Comparison of ENCODE assay signal across 9 mouse cellular contexts in genomic region chr11:50147267-50147957, GRCm38 (mm10). TPM values are rescaled to one million over a fixed set of nuclear protein-coding genes. Genes with fewer than 3 reads are reported as not detected.
DNase-seq lines count a peak whose midpoint lies in the region; ATAC-seq lines count a peak whose summit lies in the region.
"Had no signal": no experiment of that assay in that cellular context is flagged by ENCODE, and none has a peak within 500 bp of the region (broad histone marks: within the 10 kb centered on the region; RNA-seq: fewer than 3 reads in every experiment).

No protein-coding gene starts in this region.

- peak; percentile 49; the same call in 1 of the 2 replicates for ATAC-seq in granulocyte monocyte progenitor cell, adult 5-6 weeks (replicated peaks; ENCODE audit: poor library complexity, severe bottlenecking)
- no peak for ATAC-seq in monocyte, adult 5-6 weeks (replicated peaks; ENCODE audit: insufficient number of reproducible peaks, low FRiP score, low TSS enrichment, poor library complexity, severe bottlenecking)

- peak; percentile 97 for DNase-seq in heart, adult 11 months
- no peak for DNase-seq in heart, adult 8-10 months (ENCODE audit: low spot score)
- peak; percentile 78 for DNase-seq in 416B (ENCODE audit: low read depth)
- peak; percentile 29 to 44 for DNase-seq in heart, postnatal 36 days
- no peak for DNase-seq in cerebellum, postnatal 4 days (ENCODE audit: low spot score in 2 of 2)
- DNase-seq in urinary bladder, postnatal 36 days (ENCODE audit: low spot score in 2 of 2), result no peak
- DNase-seq: B cell, adult 2 months had no signal

- intact Hi-C loops in heart, postnatal 36 days (cut with DNase I), result no loop called here

RNA-seq across cellular contexts. Expression of gene Tbc1d9b, which starts 16.2 kb away (rescaled TPM):
- 10 to 100 TPM; 45.9 to 47.4 (median 46.5) TPM for total RNA-seq in heart, adult 8-10 months (2022)
- 53.7 and 63.7 TPM in 2 replicates for total RNA-seq in granulocyte monocyte progenitor cell, adult 5-6 weeks (2014; fragmentation: Nextera tagmentation)
- total RNA-seq in granulocyte monocyte progenitor cell, adult 5-6 weeks (2017), result 76.4 and 97.2 TPM in 2 replicates
- total RNA-seq in heart, postnatal 36 days (2021), result 10 to 100 TPM; 43.8 to 49.7 TPM
- total RNA-seq in monocyte, adult 5-6 weeks (2017), result 34.9 to 89.4 TPM (median 86.4 TPM) in 3 replicates

RNA-seq across cellular contexts. Expression of gene Mrnip, which starts 26.8 kb away (rescaled TPM):
- 1 to 10 TPM; 1.6 to 3.5 (median 2.7) TPM for total RNA-seq in heart, adult 8-10 months (2022)
- total RNA-seq in granulocyte monocyte progenitor cell, adult 5-6 weeks (2014; fragmentation: Nextera tagmentation), result 18.4 and 27.7 TPM in 2 replicates
- total RNA-seq in granulocyte monocyte progenitor cell, adult 5-6 weeks (2017), result 13.9 and 22.0 TPM in 2 replicates
- total RNA-seq in heart, postnatal 36 days (2021), result 1 to 10 TPM; 1.8 to 2.4 TPM
- total RNA-seq in monocyte, adult 5-6 weeks (2017), result 2.0 to 4.1 TPM (median 3.3 TPM) in 3 replicates

Comparison
In these comparisons a context has a peak if more than half of its experiments do, and no peak if none do; other contexts are left out.
1. DNase-seq: peak in heart, adult 11 months (single experiment), 416B (single experiment) and heart, postnatal 36 days (2 of 2); none in heart, adult 8-10 months (single experiment), cerebellum, postnatal 4 days (0 of 2) and urinary bladder, postnatal 36 days (0 of 2).